Mouse (Mus musculus) activated CD4-positive, CD25-positive, alpha-beta regulatory T cell (primary cell): Measurements from ENCODE around the gene Olfr1175-ps. TPM values are rescaled to one million over a fixed set of nuclear protein-coding genes. Genes with fewer than 3 reads are reported as not detected.

Experiments
- polyA plus RNA-seq, 2 experiments: library from polyadenylated mRNA; unstranded; fragments of 100-300 nt; shearing (Covaris generic); gene quantifications; one replicate each; pipeline ENCODE4 v1.2.1; 2017

The Olfr1175-ps gene
- polyA plus RNA-seq: under 1 TPM in 1 of 2 experiments, not detected in 1; 0.04 TPM

GRCm38 (mm10) chr2:88327115-88327514, at the start of gene Olfr1175-ps:
Olfr1175-ps (minus strand) TSS chr2:88327215.

GRCm38 (mm10) chr2:88346392-88346791, 19.4 kb upstream of the Olfr1175-ps start, which contains the start of gene Olfr1177-ps:
Olfr1177-ps (minus strand) TSS chr2:88346492.

GRCm38 (mm10) chr2:88336421-88336820, 9.4 kb upstream of the Olfr1175-ps start, which contains the start of gene Olfr1176:
Olfr1176 (plus strand) TSS chr2:88336721.

GRCm38 (mm10) chr2:88315035-88315434, 12.0 kb downstream of the Olfr1175-ps start, which contains the start of gene Olfr1174-ps:
Olfr1174-ps (minus strand) TSS chr2:88315135.

GRCm38 (mm10) chr2:88279775-88280174, 47.2 kb downstream of the Olfr1175-ps start, which contains the start of gene Olfr1173:
Olfr1173 (minus strand) TSS chr2:88279875.

Other genes with a start within 250 kb of the Olfr1175-ps start
- not detected for gene Olfr1164, start 233.2 kb downstream of the Olfr1175-ps start, polyA plus RNA-seq
- gene Olfr1166, start 198.9 kb downstream of the Olfr1175-ps start, polyA plus RNA-seq: not detected
- not detected for gene Olfr1167, start 172.0 kb downstream of the Olfr1175-ps start, polyA plus RNA-seq
- not detected for gene Olfr1168, start 145.3 kb downstream of the Olfr1175-ps start, polyA plus RNA-seq
- not detected for gene Olfr1170, start 98.9 kb downstream of the Olfr1175-ps start, polyA plus RNA-seq
- gene Olfr1173, start 47.3 kb downstream of the Olfr1175-ps start, polyA plus RNA-seq: under 1 TPM in 1 of 2 experiments, not detected in 1; 0.31 TPM
- gene Olfr1174-ps, start 12.1 kb downstream of the Olfr1175-ps start, polyA plus RNA-seq: under 1 TPM in 1 of 2 experiments, not detected in 1; 0.69 TPM
- under 1 TPM in 1 of 2 experiments, not detected in 1; 0.06 TPM for gene Olfr1176, start 9.5 kb upstream of the Olfr1175-ps start, polyA plus RNA-seq
- gene Olfr1177-ps, start 19.3 kb upstream of the Olfr1175-ps start, polyA plus RNA-seq: not detected
- under 1 TPM in 1 of 2 experiments, not detected in 1; 0.02 TPM for gene Olfr1178, start 59.8 kb upstream of the Olfr1175-ps start, polyA plus RNA-seq
- not detected for gene Olfr1179, start 79.2 kb upstream of the Olfr1175-ps start, polyA plus RNA-seq
- gene Olfr1180, start 91.9 kb upstream of the Olfr1175-ps start, polyA plus RNA-seq: not detected
- gene Olfr1181, start 99.0 kb upstream of the Olfr1175-ps start, polyA plus RNA-seq: under 1 TPM in 1 of 2 experiments, not detected in 1; 0.09 TPM
- not detected for gene Gm13757, start 121.9 kb upstream of the Olfr1175-ps start, polyA plus RNA-seq
- gene Olfr1183, start 127.7 kb upstream of the Olfr1175-ps start, polyA plus RNA-seq: not detected
- gene Olfr1184, start 156.4 kb upstream of the Olfr1175-ps start, polyA plus RNA-seq: not detected
- under 1 TPM in 1 of 2 experiments, not detected in 1; 0.10 TPM for gene Olfr1185-ps1, start 166.1 kb upstream of the Olfr1175-ps start, polyA plus RNA-seq
- not detected for gene Olfr1186, start 191.3 kb upstream of the Olfr1175-ps start, polyA plus RNA-seq
- under 1 TPM; 0.30 to 0.65 TPM for gene Olfr1188, start 229.7 kb upstream of the Olfr1175-ps start, polyA plus RNA-seq